Mouse (Mus musculus) bone marrow, adult 2 months (tissue): ENCODE measurements around the gene Tgfbr3. TPM values are rescaled to one million over a fixed set of nuclear protein-coding genes. Genes with fewer than 3 reads are reported as not detected.

Experiments used
- H3K27ac ChIP-seq: fragments of 200-500 bp; 2 replicates; pipeline ENCODE4 v1.5.1; 2012; ENCODE audit warnings: low read depth, mild to moderate bottlenecking, control low read depth, inconsistent platforms, low read length; ENCODE audit not compliant: control insufficient read depth, poor library complexity, insufficient read depth
- H3K4me1 ChIP-seq: fragments of 200-500 bp; 2 replicates; pipeline ENCODE4 v1.6.1; 2011; ENCODE audit warnings: low read length; ENCODE audit not compliant: control insufficient read depth, insufficient read depth
- H3K4me3 ChIP-seq: fragments of 200-500 bp; replicated peaks from 2 replicates; pipeline ENCODE3; 2011; ENCODE audit warnings: mild to moderate bottlenecking, low read depth, low read length, control low read depth; ENCODE audit not compliant: control insufficient read depth
- CTCF ChIP-seq: fragments of 200-500 bp; IDR thresholded peaks from 2 replicates; pipeline ENCODE4 v1.5.1; 2011; ENCODE audit warnings: low read length, control low read depth; ENCODE audit not compliant: control insufficient read depth, insufficient read depth
- POLR2A ChIP-seq: fragments of 200-500 bp; IDR thresholded peaks from 2 replicates; pipeline ENCODE4 v1.6.1; 2011; ENCODE audit warnings: low read depth, mild to moderate bottlenecking, control low read depth, low read length, borderline replicate concordance; ENCODE audit not compliant: control insufficient read depth
- WGBS: fragments of 180-500 bp; shearing (Covaris S2); methylation state at CpG from one replicate; pipeline ENCODE4 v1.1.7; 2018; 5-methylcytosine and 5-hydroxymethylcytosine counted together
- polyA plus RNA-seq: library from polyadenylated mRNA; stranded (reverse); fragments of >200 nt; gene quantifications from 2 replicates; pipeline ENCODE4 v1.2.4, GENCODE M21; 2011; ENCODE audit warnings: low replicate concordance; ENCODE audit not compliant: missing spikeins, insufficient read depth, insufficient read length

Gene Tgfbr3
- polyA plus RNA-seq, 1 experiment = 7.4 TPM

GRCm38 (mm10) chr5:107122622-107123021 is 166.8 kb downstream of the Tgfbr3 start:
- H3K27ac ChIP-seq = no peak overlapping the region
- H3K4me1 ChIP-seq = no peaks in the 10 kb centered on the region
- H3K4me3 ChIP-seq = no peak overlapping the region
- TF ChIP-seq POLR2A (no peak), CTCF (no peak)
- 90% methylated on average over 4 of the region's 4 CpGs for WGBS

- TF ChIP-seq CTCF = no peak
- no peak for TF ChIP-seq POLR2A
- H3K4me1 ChIP-seq = no peaks in the 10 kb centered on the region
- no peak overlapping the region for H3K4me3 ChIP-seq
- H3K27ac ChIP-seq = no peak overlapping the region
- WGBS = 18% methylated on average over 10 of the region's 10 CpGs
Observed at GRCm38 (mm10) chr5:107121086-107121485, 168.3 kb downstream of the Tgfbr3 start.

- Histone ChIP-seq H3K27ac (no peak overlapping the region), H3K4me3 (no peak overlapping the region), H3K4me1 (no peaks in the 10 kb centered on the region)
- TF ChIP-seq POLR2A = no peak
- no peak for TF ChIP-seq CTCF
- WGBS = 51% methylated on average over 3 of the region's 3 CpGs
Observed at GRCm38 (mm10) chr5:107120624-107121023, 168.8 kb downstream of the Tgfbr3 start.

GRCm38 (mm10) chr5:107119896-107120295 is 169.5 kb downstream of the Tgfbr3 start:
- WGBS = 79% methylated on average over 6 of the region's 6 CpGs
- no peaks in the 10 kb centered on the region for H3K4me1 ChIP-seq
- no peak for TF ChIP-seq POLR2A
- no peak for TF ChIP-seq CTCF
- H3K4me3 ChIP-seq = no peak overlapping the region
- no peak overlapping the region for H3K27ac ChIP-seq

- Histone ChIP-seq H3K4me1 (no peaks in the 10 kb centered on the region), H3K27ac (no peak overlapping the region), H3K4me3 (no peak overlapping the region)
- TF ChIP-seq CTCF = no peak
- no peak for TF ChIP-seq POLR2A
- 84% methylated on average over 3 of the region's 3 CpGs for WGBS
Observed at GRCm38 (mm10) chr5:107116821-107117220, 172.6 kb downstream of the Tgfbr3 start.

- no peak for TF ChIP-seq POLR2A
- TF ChIP-seq CTCF = no peak
Observed at GRCm38 (mm10) chr5:107112656-107113275, 176.7 kb downstream of the Tgfbr3 start.

GRCm38 (mm10) chr5:107111802-107112201 is 177.6 kb downstream of the Tgfbr3 start:
- TF ChIP-seq CTCF (no peak), POLR2A (no peak)
- Histone ChIP-seq H3K27ac (no peak overlapping the region), H3K4me1 (no peaks in the 10 kb centered on the region; the same call in 1 of the 2 replicates), H3K4me3 (no peak overlapping the region)
- 74% methylated on average over 3 of the region's 3 CpGs for WGBS

More at GRCm38 (mm10) chr5:107112656-107113275, 176.7 kb downstream of the Tgfbr3 start:
- 82% methylated on average over 7 of the region's 7 CpGs for WGBS
- H3K4me1 ChIP-seq = no peaks in the 10 kb centered on the region; the same call in 1 of the 2 replicates
- no peak overlapping the region for H3K4me3 ChIP-seq
- no peak overlapping the region for H3K27ac ChIP-seq

- TF ChIP-seq POLR2A (no peak), CTCF (no peak)
- Histone ChIP-seq H3K4me1 (no peaks in the 10 kb centered on the region; the same call in 1 of the 2 replicates), H3K27ac (no peak overlapping the region), H3K4me3 (no peak overlapping the region)
- 29% methylated on average over 7 of the region's 7 CpGs for WGBS
Observed at GRCm38 (mm10) chr5:107110880-107111520, 178.4 kb downstream of the Tgfbr3 start.
